Mouse (Mus musculus): Measurements from ENCODE around the gene Tmem81. TPM values are rescaled to one million over a fixed set of nuclear protein-coding genes. Genes with fewer than 3 reads are reported as not detected.
A peak's percentile ranks its signal among the peaks of the same experiment; 100 is the strongest.

Gene Tmem81
- polyA plus RNA-seq, 1 experiment from 2014 or later: 2.0 TPM

DNA sequence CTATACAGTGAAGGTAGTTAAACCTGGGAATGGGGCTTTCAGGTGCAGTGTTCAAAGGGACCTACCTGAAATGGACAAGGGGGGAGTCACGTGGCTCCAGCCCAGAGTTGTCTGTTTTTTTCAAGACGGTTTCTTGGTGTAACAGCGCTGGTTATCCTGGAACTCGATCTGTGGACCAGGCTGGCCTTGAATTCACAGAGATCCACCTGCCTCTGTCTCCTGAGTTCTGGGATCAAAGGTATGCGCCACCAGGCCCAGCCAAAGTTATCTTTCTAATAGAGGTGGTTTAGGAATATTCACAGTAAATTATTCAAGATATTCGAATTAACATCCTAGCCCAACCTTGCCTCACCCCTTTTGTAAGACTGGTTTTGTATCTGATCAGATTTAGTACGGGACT is 626 bp downstream of the Tmem81 start:
- Histone ChIP-seq H3K27me3 (ENCODE audit: control insufficient read depth, insufficient read depth, low read length) (no peaks in the 10 kb centered on the region), H3K9ac (replicated peaks; ENCODE audit: low read depth, low read length) (no peak overlapping the region), H3K4me1 (ENCODE audit: control insufficient read depth, insufficient read depth, low read length) (no peaks in the 10 kb centered on the region), H3K4me3 (ENCODE audit: low read depth, low read length) (no peak overlapping the region), H3K27ac (ENCODE audit: low read length) (no peak overlapping the region), H3K4me2 (replicated peaks; ENCODE audit: low read depth, low read length) (no peak overlapping the region), H3K9me3 (ENCODE audit: control insufficient read depth, low read depth, low read length) (no peaks in the 10 kb centered on the region), H3K36me3 (ENCODE audit: control insufficient read depth, insufficient read depth, low read length) (peaks cover 48% of the 10 kb centered on the region)
- WGBS: 91% methylated on average over 7 of the region's 7 CpGs
- no peak for ATAC-seq (ENCODE audit: insufficient number of reproducible peaks, insufficient read depth, low FRiP score, low read depth)

DNA sequence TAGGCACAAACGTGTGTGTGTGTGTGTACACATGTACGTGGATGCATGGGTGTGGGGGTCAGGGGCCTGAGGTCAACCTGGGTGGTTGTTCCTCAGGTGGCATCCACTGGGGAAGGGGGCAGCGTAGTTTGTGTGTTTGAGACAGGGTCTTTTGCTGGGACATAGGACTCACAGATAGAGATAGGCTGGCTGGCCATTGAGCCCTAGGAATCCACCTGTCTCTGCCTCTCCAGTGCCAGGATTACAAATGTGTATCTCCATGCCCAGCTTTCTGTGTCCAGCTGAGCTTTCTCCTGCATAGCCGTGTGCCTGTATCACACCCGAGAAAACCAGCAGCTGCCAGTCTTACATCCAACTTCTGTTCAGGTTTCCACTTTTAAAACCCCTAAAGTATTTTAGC is 3.7 kb downstream of the Tmem81 start:
- WGBS: 81% methylated on average over 5 of the region's 5 CpGs

DNA sequence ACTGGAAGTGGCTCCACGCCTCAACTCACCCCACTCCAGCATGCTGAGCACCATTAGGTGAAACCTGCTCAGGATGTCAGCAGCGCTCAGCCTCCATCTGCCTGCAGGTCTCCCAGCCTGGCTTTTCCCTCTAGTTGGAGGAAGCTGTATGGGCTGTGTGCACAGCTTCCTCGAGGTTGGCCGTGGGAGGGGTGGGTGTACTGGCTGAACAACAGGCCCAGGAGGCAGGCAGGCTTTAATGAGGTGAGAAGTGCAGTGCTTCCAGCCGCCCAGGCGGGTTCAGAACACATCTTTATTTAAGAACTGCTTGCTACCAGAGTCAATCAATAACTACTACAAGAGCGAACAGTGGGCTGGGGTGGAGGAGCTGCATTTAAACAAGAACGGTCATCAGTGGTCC is 5.5 kb downstream of the Tmem81 start:
- Histone ChIP-seq H3K27ac (ENCODE audit: low read length) (no peak overlapping the region), H3K4me2 (replicated peaks; ENCODE audit: low read depth, low read length) (no peak overlapping the region), H3K4me3 (ENCODE audit: low read depth, low read length) (no peak overlapping the region), H3K9me3 (ENCODE audit: control insufficient read depth, low read depth, low read length) (no peaks in the 10 kb centered on the region), H3K4me1 (ENCODE audit: control insufficient read depth, insufficient read depth, low read length) (no peaks in the 10 kb centered on the region), H3K27me3 (ENCODE audit: control insufficient read depth, insufficient read depth, low read length) (no peaks in the 10 kb centered on the region), H3K36me3 (ENCODE audit: control insufficient read depth, insufficient read depth, low read length) (peaks cover 19% of the 10 kb centered on the region), H3K9ac (replicated peaks; ENCODE audit: low read depth, low read length) (no peak overlapping the region)
- ATAC-seq (ENCODE audit: insufficient number of reproducible peaks, insufficient read depth, low FRiP score, low read depth): no peak
- 44% methylated on average over 8 of the region's 8 CpGs for WGBS

More for the DNA sequence above, 3.7 kb downstream of the Tmem81 start:
- H3K36me3 ChIP-seq (ENCODE audit: control insufficient read depth, insufficient read depth, low read length): peaks cover 29% of the 10 kb centered on the region
- no peak overlapping the region for H3K9ac ChIP-seq (replicated peaks; ENCODE audit: low read depth, low read length)
- no peak overlapping the region for H3K4me2 ChIP-seq (replicated peaks; ENCODE audit: low read depth, low read length)
- ATAC-seq (ENCODE audit: insufficient number of reproducible peaks, insufficient read depth, low FRiP score, low read depth): no peak
- no peaks in the 10 kb centered on the region for H3K27me3 ChIP-seq (ENCODE audit: control insufficient read depth, insufficient read depth, low read length)
- H3K9me3 ChIP-seq (ENCODE audit: control insufficient read depth, low read depth, low read length): no peaks in the 10 kb centered on the region
- H3K4me3 ChIP-seq (ENCODE audit: low read depth, low read length): no peak overlapping the region
- no peaks in the 10 kb centered on the region for H3K4me1 ChIP-seq (ENCODE audit: control insufficient read depth, insufficient read depth, low read length)
- H3K27ac ChIP-seq (ENCODE audit: low read length): no peak overlapping the region

DNA sequence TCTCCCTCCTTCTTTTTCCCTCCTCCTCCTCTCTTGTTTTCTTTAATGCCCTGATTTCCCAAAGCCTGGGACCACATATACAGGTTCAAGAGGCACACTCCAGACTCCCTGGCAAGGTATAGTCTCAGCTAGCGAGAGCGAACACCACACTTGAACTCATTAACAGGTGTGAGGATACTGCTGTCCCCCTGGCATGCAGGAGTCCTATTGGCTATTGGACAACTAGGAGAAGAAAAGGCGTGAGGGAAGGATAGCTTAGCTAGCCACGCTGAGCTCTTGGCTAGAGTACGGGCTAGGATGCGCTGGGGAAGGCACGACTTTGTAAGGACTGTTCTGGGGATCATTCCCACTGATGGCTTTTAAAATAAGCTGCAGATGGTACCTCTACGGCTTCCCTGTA is 6.1 kb downstream of the Tmem81 start:
- ATAC-seq (ENCODE audit: insufficient number of reproducible peaks, insufficient read depth, low FRiP score, low read depth): no peak
- no peaks in the 10 kb centered on the region for H3K4me1 ChIP-seq (ENCODE audit: control insufficient read depth, insufficient read depth, low read length)
- no peak overlapping the region for H3K4me3 ChIP-seq (ENCODE audit: low read depth, low read length)
- no peaks in the 10 kb centered on the region for H3K9me3 ChIP-seq (ENCODE audit: control insufficient read depth, low read depth, low read length)
- WGBS: 78% methylated on average over 8 of the region's 8 CpGs
- H3K9ac ChIP-seq (replicated peaks; ENCODE audit: low read depth, low read length): no peak overlapping the region
- H3K36me3 ChIP-seq (ENCODE audit: control insufficient read depth, insufficient read depth, low read length): peaks cover 14% of the 10 kb centered on the region
- H3K4me2 ChIP-seq (replicated peaks; ENCODE audit: low read depth, low read length): no peak overlapping the region
- no peak overlapping the region for H3K27ac ChIP-seq (ENCODE audit: low read length)
- no peaks in the 10 kb centered on the region for H3K27me3 ChIP-seq (ENCODE audit: control insufficient read depth, insufficient read depth, low read length)

DNA sequence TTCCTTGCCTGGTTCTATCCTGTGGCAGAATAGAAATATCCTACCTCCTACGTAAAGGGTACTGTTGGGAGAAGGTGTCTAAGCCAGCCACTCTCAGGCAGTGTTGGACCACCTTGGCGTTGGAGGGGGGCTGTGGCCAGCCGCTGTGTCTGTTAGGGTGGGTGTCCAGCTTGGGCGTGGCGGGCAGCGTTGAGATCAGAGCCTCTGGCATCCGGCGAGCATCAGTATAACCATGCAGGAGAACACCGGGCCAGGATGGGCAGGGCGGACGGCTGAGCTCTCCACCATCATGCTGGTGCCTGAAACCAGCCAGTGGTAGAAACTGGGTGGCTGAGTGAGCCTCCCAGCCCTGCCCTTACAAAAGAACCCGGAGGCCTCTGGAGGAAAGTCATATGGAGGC is 9.3 kb downstream of the Tmem81 start:
- ATAC-seq (ENCODE audit: insufficient number of reproducible peaks, insufficient read depth, low FRiP score, low read depth): no peak

DNA sequence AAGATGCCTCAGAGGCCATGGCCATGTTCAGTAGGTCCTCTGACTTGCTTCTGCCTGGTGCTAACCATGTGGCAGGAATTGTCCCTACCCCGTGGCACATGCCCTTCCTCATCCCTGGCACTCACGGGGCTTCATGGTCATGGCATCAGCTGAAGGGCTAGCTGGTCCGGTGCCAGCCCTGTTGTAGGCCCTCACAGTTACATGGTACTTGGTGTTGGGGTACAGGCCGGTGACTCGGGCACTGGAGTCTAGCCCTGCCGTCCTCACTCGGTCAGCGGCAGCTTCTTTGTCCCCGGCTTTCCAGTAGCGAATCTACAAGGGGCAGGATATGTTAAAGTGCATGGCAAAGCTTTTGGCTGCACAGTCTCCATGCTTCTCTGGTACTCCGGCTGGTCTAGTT is 10.7 kb downstream of the Tmem81 start:
- WGBS: 92% methylated on average over 11 of the region's 11 CpGs
- H3K9ac ChIP-seq (replicated peaks; ENCODE audit: low read depth, low read length): no peak overlapping the region
- H3K4me3 ChIP-seq (ENCODE audit: low read depth, low read length): no peak overlapping the region
- H3K4me2 ChIP-seq (replicated peaks; ENCODE audit: low read depth, low read length): no peak overlapping the region
- ATAC-seq (ENCODE audit: insufficient number of reproducible peaks, insufficient read depth, low FRiP score, low read depth): no peak
- no peaks in the 10 kb centered on the region for H3K9me3 ChIP-seq (ENCODE audit: control insufficient read depth, low read depth, low read length)
- no peak overlapping the region for H3K27ac ChIP-seq (ENCODE audit: low read length)
- H3K27me3 ChIP-seq (ENCODE audit: control insufficient read depth, insufficient read depth, low read length): no peaks in the 10 kb centered on the region
- no peaks in the 10 kb centered on the region for H3K4me1 ChIP-seq (ENCODE audit: control insufficient read depth, insufficient read depth, low read length)
- no peaks in the 10 kb centered on the region for H3K36me3 ChIP-seq (ENCODE audit: control insufficient read depth, insufficient read depth, low read length)

More for the DNA sequence above, 9.3 kb downstream of the Tmem81 start:
- Histone ChIP-seq H3K9ac (replicated peaks; ENCODE audit: low read depth, low read length) (no peak overlapping the region), H3K4me3 (ENCODE audit: low read depth, low read length) (no peak overlapping the region), H3K4me2 (replicated peaks; ENCODE audit: low read depth, low read length) (no peak overlapping the region), H3K9me3 (ENCODE audit: control insufficient read depth, low read depth, low read length) (no peaks in the 10 kb centered on the region), H3K27me3 (ENCODE audit: control insufficient read depth, insufficient read depth, low read length) (no peaks in the 10 kb centered on the region), H3K27ac (ENCODE audit: low read length) (no peak overlapping the region), H3K4me1 (ENCODE audit: control insufficient read depth, insufficient read depth, low read length) (no peaks in the 10 kb centered on the region), H3K36me3 (ENCODE audit: control insufficient read depth, insufficient read depth, low read length) (no peaks in the 10 kb centered on the region)
- 91% methylated on average over 12 of the region's 12 CpGs for WGBS

DNA sequence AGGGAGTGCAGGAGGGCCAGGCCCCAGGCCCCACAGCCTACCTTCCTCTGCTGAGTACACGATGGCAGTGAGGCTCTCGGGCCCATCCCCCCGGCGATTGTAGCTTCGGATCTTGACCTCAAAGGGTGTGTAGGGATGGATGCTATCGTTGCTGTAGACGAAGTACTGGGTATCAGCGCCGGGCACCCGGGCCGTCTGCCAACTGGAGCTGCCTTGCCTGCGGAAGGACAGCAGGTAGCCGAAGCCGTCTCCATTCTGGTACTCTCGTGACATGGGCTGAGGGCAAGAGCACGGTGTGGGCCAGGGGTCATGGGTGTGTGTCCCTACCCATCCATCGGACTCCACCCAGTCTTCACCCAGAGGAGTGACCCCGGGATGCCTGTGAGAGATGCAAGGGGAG is 12.6 kb downstream of the Tmem81 start:
- ATAC-seq (ENCODE audit: insufficient number of reproducible peaks, insufficient read depth, low FRiP score, low read depth): no peak
- no peaks in the 10 kb centered on the region for H3K27me3 ChIP-seq (ENCODE audit: control insufficient read depth, insufficient read depth, low read length)

DNA sequence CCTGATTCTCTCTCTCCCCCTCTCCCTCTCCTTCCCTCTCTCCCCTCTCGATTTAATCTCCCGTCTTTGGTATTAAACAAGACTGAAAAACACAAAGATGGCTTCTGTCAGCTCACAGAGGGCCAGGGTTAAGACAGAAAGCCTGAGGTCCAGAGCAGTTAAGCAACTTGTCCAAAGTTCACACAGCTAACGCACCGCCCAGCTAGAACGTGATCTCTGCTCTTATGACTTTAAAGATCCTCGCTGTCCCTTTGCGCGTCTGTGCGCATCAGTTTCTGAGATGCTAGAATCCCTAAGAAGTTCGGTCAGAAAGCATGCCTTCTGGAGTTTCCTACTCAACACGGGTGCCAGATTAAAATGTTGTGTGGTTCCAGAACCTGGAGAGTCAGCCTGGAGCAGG is 13.7 kb downstream of the Tmem81 start:
- no peak overlapping the region for H3K4me3 ChIP-seq (ENCODE audit: low read depth, low read length)
- H3K9me3 ChIP-seq (ENCODE audit: control insufficient read depth, low read depth, low read length): no peaks in the 10 kb centered on the region
- no peaks in the 10 kb centered on the region for H3K4me1 ChIP-seq (ENCODE audit: control insufficient read depth, insufficient read depth, low read length)
- H3K27me3 ChIP-seq (ENCODE audit: control insufficient read depth, insufficient read depth, low read length): no peaks in the 10 kb centered on the region
- no peak overlapping the region for H3K27ac ChIP-seq (ENCODE audit: low read length)
- H3K9ac ChIP-seq (replicated peaks; ENCODE audit: low read depth, low read length): no peak overlapping the region
- H3K4me2 ChIP-seq (replicated peaks; ENCODE audit: low read depth, low read length): no peak overlapping the region
- WGBS: 85% methylated on average over 11 of the region's 11 CpGs
- no peak for ATAC-seq (ENCODE audit: insufficient number of reproducible peaks, insufficient read depth, low FRiP score, low read depth)
- H3K36me3 ChIP-seq (ENCODE audit: control insufficient read depth, insufficient read depth, low read length): no peaks in the 10 kb centered on the region

More for the DNA sequence above, 12.6 kb downstream of the Tmem81 start:
- H3K4me2 ChIP-seq (replicated peaks; ENCODE audit: low read depth, low read length): no peak overlapping the region
- no peaks in the 10 kb centered on the region for H3K36me3 ChIP-seq (ENCODE audit: control insufficient read depth, insufficient read depth, low read length)
- no peak overlapping the region for H3K4me3 ChIP-seq (ENCODE audit: low read depth, low read length)
- H3K9ac ChIP-seq (replicated peaks; ENCODE audit: low read depth, low read length): no peak overlapping the region
- no peaks in the 10 kb centered on the region for H3K9me3 ChIP-seq (ENCODE audit: control insufficient read depth, low read depth, low read length)
- H3K27ac ChIP-seq (ENCODE audit: low read length): no peak overlapping the region
- no peaks in the 10 kb centered on the region for H3K4me1 ChIP-seq (ENCODE audit: control insufficient read depth, insufficient read depth, low read length)
- WGBS: 85% methylated on average over 18 of the region's 18 CpGs

DNA sequence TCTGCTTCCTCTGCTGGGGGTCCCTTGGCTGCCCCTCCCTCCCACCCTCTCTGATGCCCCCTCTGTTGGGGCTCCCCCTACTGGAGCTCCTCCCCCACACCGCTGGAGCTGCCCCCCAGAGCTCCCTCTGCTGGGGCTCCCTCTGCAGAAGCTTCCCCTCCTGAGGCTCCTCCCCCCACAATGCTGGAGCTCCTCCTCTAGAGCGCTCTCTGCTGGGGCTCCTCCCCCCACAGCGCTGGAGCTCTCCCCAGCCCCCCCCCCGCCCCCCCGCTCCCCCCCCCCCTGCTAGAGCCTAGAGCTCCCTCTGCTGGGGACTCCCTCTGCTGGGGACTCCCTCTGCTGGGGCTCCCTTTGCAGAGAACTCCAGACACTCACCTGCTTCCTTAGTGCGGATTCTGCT is 14.7 kb downstream of the Tmem81 start:
- H3K4me3 ChIP-seq (ENCODE audit: low read depth, low read length): no peak overlapping the region
- H3K4me1 ChIP-seq (ENCODE audit: control insufficient read depth, insufficient read depth, low read length): no peaks in the 10 kb centered on the region
- no peak overlapping the region for H3K9ac ChIP-seq (replicated peaks; ENCODE audit: low read depth, low read length)
- H3K27me3 ChIP-seq (ENCODE audit: control insufficient read depth, insufficient read depth, low read length): no peaks in the 10 kb centered on the region
- H3K9me3 ChIP-seq (ENCODE audit: control insufficient read depth, low read depth, low read length): no peaks in the 10 kb centered on the region
- no peak overlapping the region for H3K4me2 ChIP-seq (replicated peaks; ENCODE audit: low read depth, low read length)
- H3K27ac ChIP-seq (ENCODE audit: low read length): no peak overlapping the region
- no peaks in the 10 kb centered on the region for H3K36me3 ChIP-seq (ENCODE audit: control insufficient read depth, insufficient read depth, low read length)
- ATAC-seq (ENCODE audit: insufficient number of reproducible peaks, insufficient read depth, low FRiP score, low read depth): peak; percentile 38; the same call in 1 of the 2 replicates
- WGBS: 24% methylated on average over 3 of the region's 6 CpGs
